Mouse (Mus musculus) c-Kit-positive CD71-positive TER-119-positive erythroid progenitor cells, embryonic 14.5 days (primary cell): Measurements from ENCODE around the gene Dnmt3b.

Experiments
- DNase-seq: peaks from one replicate; pipeline ENCODE4 v3.0.0-alpha.2; 2013; ENCODE audit warnings: low spot score

Gene Dnmt3b

DNA sequence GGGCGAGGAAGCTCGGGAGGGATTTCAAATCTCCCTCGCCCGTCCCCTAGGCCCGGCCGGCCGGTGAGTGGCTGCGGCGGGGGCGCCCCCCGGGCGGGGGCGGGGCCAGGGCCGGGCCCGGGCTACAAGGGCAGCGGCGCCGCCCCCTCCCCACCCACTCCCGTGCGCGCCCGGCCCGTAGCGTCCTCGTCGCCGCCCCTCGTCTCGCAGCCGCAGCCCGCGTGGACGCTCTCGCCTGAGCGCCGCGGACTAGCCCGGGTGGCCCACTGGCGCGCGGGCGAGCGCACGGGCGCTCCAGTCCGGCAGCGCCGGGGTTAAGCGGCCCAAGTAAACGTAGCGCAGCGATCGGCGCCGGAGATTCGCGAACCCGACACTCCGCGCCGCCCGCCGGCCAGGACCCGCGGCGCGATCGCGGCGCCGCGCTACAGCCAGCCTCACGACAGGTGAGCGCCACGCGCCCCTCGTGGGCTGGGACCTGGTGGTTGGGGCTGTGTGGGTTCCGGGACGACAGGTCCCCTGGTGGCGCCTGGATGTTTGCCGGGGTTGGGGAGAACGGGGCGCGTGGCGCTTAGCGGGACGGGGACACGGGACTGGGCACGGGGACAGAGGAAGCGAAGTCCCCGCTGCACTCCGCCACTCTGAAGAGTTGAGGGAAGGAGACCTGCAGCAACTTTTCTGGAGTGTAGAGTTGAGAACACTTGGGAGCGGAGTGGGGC is at the start of gene Dnmt3b:
Gene Dnmt3b (plus strand): TSS at position 153 of the 716 bp plus-strand sequence.
- peak; percentile 14 for DNase-seq

DNA sequence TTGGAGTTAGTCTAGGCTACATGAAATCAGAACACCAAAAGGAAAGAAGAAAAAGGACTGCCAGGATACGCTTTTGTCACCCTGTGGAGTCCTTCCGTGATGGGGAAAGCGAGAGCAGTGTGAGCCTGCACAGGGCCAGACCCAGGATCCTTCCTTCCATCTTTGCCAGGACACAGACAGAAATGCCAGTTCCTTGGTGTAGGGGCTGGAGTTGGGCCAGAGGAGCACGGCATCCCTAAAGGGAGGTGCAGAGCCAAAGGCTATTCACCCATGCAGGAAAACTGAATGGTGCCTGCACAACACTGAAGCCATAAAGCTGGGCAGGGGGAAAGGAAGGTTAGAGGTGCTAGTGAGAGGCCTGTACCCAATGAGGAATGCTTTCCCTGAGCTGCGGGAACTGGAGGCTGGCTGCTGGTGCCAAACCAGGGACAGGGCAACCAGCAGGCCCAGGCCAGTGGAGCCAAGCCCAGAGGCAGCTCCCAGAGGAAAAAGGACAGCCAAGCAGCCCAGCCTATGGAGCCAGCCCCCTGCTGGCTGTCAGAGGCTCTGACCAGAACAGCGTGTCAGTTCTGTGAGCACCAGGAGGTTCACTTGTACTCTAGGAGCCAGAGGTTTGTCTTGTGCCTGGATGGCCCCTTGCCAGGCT is 49.1 kb upstream of the Dnmt3b start:
- no peak for DNase-seq

DNA sequence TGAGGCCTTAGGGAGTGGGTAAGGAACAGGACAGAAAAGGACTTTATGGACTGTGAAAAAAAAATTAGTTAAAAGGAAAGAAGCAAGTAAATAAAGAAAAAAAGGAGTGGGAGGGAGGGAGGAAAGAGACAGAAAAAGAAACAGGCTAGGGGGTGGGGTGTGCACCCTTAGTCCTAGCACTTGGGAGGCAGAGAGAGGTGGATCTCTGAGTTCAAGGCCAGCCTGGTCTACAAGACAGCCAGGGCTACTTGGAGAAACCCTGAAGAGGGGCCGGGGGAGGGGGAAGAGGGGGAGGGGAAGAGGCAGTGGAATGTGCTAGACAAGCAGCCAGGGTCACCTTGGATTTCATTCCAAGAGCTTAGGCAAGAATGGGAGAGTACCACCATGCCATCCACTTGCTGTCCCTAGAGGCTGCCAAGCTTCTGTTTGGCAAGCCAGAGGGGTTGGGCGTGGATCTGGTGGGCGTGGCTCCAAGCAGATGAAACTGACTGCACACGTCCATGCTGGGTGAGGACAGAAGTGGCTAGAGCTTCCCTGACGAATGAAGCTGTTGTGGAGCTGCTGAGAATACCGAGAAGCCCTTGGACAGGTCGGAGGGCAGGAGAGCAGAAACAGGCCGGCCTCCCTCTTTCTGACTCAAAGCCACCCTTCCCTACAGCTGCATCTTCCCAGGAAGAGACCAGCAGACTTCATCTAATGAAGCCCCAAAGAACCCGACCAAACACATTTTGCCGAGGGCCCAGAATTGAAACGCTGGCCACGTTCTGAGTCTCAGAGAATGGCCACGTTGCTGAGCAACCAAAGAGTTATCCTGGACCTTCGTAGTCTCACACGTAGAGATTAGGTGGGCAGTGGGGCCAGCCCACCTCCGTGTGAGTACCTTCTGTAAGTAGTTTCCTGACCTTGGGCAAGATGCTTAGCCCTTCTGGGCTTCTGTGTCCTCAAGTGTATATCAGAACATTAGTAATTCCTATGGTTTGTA is 48.3 kb upstream of the Dnmt3b start:
- DNase-seq: peak; percentile 62

DNA sequence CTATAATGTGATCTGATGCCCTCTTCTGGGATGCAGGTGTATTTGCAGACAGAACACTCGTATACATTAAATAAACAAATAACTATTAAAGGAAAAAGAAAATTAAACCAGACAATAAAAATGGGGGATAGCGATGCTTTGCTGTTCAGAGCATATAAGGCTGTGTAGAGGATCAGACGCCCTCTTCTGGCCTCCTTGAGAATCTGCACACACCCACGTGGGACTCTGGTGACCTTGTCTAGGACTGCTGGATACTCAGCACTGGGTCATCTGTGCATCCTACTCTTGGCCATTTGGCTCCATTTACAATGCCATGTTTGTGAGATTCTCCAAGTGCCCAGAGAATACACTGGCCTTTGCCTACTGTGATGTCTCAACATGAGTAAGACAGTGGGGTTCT is 45.5 kb upstream of the Dnmt3b start:
- peak; percentile 49 for DNase-seq

DNA sequence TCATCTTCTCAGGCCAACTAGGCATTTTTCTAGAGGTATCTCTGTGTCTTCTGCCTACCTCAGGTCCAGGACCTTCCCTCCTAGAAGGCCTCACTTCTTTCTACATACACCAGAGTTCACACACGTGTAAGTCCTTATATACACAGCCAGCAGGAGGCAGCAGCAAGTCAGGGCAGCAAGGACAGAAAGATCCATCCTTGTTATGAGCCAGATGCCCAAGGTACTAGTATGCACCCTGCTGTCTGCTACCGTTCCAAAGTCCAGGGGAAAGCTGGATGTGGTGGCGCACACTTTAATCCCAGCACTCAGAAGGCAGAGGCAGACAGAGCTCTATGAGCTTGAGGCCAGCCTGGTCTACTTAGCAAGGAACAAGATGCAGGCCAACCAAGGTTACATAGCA is 42.8 kb upstream of the Dnmt3b start:
- no peak for DNase-seq

DNA sequence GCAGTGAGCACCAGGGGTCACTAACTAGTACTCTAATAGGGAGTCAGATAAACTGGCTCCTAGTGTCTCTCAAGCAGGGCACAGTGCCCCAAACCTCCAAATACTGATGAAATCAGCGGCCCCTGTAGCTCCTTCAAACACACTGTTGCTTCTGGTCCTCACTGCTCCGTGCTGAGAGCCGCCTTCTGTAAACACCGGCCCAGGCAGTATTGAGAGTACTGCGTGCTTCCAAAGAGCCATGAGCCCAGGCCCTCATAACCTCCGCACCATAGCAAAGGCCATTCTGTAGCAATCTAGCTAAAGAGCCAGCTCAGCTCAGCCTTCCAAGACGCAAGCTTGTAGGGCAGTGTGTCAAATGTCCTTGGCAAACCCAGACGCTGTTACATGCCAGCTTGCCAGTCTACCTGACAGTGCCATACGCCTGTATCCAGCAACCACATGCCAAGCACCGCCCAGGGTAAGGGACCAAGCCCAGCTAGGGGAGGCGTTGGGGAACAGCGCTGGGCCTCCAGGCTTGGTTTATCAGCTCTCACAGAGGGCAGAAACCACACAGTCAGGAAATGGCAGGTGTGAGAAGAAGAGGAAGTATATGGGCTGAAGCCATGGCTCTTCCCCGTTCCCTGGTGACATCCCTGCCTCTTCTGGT is 41.3 kb upstream of the Dnmt3b start:
- peak; percentile 80 for DNase-seq

DNA sequence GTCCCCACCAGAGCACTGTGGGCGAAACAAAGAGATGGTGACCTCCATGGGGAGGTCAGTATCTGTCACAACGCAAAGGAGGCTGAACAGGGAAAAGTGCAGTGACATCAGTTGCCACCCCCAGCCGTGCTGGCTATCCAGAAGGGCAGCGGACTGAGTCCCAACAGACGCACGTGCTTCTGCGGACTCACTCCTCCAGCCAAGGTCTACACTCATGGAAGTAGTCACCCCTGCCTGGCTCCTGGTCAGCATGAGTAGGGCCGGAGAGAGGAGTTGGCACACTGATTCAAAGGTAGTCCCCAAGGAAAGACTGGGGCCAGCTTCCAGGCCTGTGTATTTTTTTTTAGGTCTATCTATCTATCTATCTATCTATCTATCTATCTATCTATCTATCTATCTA is 40.2 kb upstream of the Dnmt3b start:
- no peak for DNase-seq

DNA sequence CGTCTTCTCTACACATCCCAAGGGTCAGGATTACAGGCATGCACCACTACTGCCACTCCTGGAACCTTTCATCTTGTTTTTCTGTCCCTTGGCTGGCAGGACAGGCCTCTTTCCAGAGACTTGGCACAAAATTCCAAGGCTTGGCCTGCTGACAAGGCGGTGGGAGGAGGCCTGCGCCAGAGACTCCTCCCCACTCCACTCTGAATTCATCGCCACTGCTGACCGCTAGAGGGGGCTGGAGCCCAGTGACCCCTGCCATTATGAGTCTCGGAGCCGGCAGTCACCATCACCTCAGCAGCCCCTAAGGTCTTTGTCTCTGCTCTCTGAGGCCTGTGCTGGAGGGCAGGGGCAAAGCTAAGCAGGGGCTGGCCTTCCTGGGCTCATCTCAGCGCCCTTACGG is 39.7 kb upstream of the Dnmt3b start:
- DNase-seq: peak; percentile 82

DNA sequence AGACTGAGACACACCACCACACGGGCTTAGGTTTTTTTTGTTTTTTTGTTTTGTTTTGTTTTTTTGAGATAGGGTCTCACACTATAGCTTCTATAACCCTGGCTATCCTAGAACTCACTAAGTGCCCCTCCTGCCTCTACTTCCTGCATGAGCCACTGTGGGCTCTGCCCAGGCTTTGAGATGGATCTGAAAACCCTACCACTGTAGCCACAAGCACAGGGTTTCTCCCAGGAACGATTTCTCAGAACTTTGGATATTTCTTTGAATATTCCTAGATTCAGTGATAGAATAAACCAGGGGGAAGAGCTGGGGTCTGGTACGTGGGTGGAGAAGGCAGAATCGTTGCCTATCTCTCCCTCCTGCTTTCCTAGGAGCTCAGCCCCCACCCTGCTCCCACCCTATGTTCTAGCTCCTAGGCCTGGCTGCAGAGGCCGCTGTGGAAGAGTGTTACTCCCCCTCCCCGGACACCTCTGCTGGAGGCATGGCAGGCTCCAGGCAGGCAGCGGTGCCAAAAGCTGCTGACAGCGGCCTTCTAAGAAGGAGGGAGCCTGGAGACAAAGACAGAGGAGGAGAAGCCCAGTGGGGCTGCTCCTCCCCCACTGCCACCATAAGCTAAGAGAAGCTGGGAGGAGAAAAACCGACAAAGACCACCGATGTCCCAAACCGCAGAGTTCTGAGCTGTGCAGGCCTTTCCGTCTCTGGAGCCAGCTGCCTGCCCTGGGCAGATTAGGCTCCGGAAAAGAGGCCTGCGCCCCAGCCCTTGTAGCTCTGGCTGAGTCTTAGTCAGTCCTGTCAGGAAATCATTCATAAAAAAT is 38.6 kb upstream of the Dnmt3b start:
- peak; percentile 50 for DNase-seq

DNA sequence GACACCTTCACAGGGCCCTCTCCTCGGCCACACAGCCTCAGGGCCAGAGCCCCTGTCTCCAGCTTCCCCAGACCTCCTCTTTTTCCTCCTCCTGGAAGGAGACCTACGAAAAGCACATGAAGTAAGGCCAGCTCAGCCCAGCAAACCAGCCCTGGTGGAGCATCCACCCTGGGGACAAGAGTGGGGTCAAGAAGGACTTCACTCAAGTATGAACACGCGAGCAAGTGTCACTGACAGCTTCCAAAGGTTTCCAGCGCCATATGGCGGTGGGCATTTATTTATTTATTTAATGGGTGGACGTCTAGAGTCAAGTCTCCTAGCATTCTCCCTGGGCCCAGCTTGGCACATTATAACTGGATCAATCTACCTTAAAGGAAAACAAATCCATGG is 38.0 kb upstream of the Dnmt3b start:
- DNase-seq: no peak

DNA sequence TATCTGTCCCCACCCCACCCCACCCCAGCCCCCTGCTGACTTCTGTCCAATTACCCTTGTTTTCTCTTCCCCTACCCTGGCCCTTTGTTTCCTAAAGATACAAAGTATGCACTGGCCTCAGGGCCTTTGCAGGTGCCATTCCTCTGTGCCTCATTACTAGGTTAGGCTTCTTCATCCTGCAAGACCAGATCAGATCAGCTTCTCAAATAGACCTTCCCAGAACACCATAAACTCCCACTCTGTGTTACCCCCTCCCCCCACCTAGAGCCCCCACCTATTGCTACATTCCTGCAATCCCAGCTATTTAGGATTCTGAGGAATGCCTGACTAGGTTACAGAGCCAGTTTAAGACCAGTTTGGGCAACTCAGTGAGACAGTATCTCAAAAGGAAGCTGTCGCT is 37.5 kb upstream of the Dnmt3b start:
- no peak for DNase-seq

DNA sequence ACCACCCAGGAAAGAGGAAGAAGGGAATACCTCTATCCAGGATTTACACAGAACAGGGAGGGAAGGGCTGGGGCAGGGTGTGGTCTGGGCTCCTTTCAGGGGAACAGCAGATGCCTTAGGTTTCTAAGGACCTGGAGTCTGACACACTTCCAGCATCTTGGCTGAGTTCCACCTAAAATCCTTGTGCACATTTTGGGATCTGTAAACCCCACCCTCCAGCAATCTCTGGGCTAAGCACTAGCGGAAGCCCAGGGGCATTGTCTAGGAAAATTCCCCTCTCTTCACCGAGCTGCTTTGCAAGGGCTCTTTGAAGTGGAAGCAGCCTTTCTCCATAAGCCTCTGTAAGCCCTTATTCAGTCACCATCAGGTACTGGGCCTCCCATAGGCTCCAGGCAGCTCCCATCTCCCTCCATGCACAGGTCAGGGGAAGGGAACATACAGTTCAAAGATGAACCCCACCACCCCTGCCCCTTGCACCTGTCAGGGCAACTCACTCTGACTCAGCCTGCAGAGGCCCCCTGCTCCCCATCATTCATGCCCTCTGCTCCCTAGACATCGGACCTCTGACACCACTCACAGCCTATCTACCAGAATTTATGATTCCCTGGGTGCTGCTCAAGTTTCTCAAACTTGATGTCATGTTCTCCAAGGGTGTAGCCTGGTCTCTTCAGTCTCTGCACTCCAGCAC is 36.5 kb upstream of the Dnmt3b start:
- no peak for DNase-seq

DNA sequence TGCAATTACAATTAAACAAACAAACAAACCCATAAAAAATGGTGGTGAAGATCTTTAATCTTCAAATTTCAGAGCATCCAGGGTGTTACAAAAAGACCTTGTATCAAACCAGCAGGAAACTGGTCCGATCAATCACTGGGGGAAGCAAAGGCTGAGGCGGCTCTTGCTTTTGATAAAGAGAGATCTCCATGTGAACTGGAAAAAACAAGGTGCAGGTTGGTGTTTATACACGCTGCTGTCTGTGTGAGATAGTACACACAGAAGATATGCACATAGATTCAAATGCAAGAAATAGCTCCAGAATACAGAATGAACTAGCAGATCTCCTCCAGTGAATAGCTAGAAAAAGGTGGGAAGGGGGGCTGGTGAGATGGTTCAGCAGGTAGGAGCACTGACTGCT is 32.4 kb upstream of the Dnmt3b start:
- DNase-seq: no peak

DNA sequence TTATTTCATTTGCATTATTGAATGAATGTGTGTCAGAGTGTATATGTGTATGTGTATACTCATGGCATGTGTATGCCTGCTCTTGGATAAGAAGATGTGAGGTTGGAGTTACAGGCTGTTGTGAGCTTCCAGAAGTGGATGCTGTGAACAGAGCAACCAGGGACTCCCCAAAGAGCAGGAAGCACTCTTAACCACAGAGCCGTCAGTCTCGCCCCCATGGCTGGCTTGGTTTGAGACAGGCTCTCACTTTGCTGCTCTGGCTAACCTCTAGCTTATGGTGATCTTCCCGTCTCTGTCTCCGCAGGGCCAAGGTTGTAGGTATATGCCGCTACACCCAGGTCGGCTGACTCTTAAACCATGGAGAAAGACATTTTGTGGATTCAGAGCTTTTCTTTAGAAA is 30.8 kb upstream of the Dnmt3b start:
- no peak for DNase-seq

DNA sequence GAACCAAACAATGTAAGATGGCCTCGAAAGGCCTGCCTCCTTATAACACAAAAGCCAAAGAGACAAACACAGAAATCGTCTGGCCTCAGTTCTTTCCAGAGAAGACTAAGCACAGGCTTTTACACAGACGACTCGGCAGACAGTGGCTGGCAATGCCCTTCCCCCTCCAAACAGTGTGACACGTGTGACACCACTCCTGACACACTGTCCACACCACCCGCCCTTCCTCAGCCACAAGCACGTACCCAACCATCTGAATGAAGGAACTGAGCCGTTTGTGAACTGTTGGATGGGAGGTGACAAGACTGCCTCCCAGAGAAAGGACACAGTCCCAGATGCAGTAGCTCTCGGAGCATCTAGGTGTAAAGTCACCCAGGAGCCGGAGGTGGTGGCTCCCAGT is 30.4 kb upstream of the Dnmt3b start:
- DNase-seq: no peak

DNA sequence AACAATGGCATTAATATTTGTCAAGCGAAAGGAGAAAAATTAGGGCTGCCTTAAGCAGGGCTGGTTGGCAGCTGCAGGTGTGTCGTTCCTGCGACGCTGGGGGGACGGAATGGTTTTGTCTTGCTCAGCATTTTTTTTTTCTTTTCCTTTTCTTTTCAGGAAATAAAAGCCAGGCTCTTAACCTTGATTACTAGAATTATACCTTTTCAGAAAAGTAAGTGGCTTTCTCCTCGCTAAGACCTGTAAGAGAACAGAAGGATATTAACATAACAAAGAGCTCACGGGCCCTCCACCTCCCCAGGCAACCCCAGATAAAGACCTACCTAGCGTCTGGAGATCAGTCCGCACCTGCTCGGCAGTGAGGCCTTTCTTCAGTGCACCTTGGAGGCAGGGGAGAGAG is 26.8 kb upstream of the Dnmt3b start:
- no peak for DNase-seq

DNA sequence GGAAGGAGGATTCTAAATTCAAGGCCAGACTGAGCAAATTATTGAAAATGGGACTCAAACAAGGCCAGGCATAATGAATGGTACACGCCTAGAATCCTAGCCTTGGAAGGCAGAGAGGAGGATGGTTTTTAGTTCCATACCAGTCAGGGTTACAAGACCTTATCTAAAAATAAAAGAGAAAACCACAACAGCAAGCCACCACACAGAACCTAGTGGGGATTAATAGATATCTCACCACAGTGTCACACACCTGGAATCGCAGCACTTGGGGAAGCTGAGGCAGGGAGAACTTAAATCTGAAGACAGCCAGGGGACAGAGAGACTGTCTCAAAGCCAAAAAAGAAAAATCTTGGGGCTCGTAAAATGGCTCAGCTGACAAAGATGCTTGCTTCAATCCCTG is 18.3 kb upstream of the Dnmt3b start:
- DNase-seq: no peak

DNA sequence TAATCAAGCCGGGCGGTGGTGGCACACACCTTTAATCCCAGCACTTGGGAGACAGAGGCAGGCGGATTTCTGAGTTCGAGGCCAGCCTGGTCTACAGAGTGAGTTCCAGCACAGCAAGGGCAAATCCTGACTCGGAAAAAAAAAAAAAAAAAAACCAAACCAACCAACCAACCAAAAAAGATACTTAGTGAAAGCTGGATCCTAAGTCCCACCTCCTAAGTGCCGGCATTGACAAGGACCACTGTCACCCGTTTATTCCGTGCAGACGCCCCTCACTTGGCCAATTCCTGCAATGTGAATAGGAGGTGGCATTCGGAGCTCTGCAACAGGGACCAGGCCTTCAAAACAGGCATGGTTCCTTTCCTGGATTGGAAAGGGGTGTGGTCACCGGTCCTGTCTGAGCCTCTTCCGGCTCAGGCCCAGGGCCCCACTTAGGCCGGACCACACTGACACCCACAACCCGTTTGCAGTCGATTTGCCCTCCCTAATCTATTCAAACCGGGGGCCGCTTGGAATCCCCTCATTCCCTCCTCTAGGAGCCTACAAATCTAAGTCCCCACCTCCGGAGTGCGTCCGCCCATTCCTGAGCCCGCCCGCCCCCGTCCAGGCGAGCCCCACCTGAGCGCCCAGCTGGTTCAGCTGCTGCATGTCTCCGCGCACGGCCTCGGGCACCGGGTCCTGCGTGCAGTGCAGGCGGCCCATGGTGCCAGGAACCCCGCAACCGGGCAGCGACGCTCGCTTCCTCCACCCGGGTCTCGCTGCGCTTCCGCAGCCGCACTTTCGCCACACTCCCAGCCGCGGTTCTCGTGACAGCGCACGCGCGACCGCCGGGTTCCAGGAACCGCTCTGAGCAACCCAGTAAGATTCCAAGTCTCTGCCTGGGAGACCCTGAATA is 17.0 kb upstream of the Dnmt3b start, which contains the start of gene Commd7:
Gene Commd7 (minus strand): TSS at position 806 of the 895 bp plus-strand sequence.
- peak; percentile 74 for DNase-seq

DNA sequence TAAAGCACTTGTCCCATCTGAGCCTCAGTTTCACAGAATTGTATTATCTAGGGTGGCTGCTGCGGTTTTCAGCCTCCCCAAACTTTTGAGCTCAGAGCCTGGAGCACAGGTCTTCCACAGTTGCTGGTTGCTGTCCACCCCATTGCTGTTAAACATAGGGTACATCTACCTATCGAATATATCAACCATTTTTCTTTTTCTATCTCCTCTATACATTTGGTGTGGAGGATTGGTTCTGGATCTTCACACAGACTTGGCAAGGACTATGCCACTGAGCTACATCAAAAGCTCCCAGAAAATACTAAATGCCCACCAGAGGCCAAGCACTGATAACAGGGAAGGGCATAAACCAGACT is 16.4 kb upstream of the Dnmt3b start:
- no peak for DNase-seq

DNA sequence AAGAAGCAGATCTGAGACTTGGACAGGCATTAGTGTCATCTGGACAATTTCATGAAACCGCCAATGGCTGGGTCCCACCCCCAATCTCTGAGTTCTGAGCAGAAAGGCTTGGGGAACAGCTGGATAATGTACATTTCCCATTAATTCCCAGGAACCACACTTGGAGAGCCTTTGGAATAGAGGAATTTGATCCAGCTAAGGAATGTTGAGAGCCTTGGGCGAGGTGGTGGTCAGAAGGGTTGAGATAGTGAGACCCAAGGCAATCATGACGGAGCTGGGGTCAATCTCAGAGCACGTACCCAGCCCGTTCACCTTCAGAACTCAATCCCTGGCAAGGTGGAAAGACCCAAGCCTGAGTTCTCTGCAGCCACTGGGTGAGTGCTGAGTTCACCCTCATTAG is 16.0 kb upstream of the Dnmt3b start:
- DNase-seq: no peak
